Mouse (Mus musculus): ENCODE measurements around the gene Mmel1. TPM values are rescaled to one million over a fixed set of nuclear protein-coding genes. Genes with fewer than 3 reads are reported as not detected.

The Mmel1 gene
- polyA plus RNA-seq, 1 experiment from 2014 or later = 0.35 TPM

- WGBS = 34% methylated on average over 11 of the region's 11 CpGs
- Histone ChIP-seq H3K4me1 (replicated peaks; ENCODE audit: control insufficient read depth, insufficient read depth, low read length) (0 out of 2 replicates have a peak, but pooled peaks cover 2% of the 10 kb centered on the region), H3K4me2 (ENCODE audit: low read depth, low read length) (no peak overlapping the region), H3K4me3 (ENCODE audit: low read length) (no peak overlapping the region), H3K9ac (ENCODE audit: low read length) (no peak overlapping the region), H3K36me3 (ENCODE audit: control insufficient read depth, insufficient read depth, low read length) (no peaks in the 10 kb centered on the region), H3K27me3 (ENCODE audit: control insufficient read depth, insufficient read depth, low read depth, low read length) (no peaks in the 10 kb centered on the region), H3K27ac (ENCODE audit: low read length) (no peak overlapping the region), H3K9me3 (ENCODE audit: control insufficient read depth, low read length) (no peaks in the 10 kb centered on the region)
- peak; percentile 65; the same call in 1 of the 2 replicates for ATAC-seq (ENCODE audit: low read depth)
These were observed 30.0 kb upstream of the Mmel1 start for GRCm38 (mm10) chr4:154839406-154839805.

GRCm38 (mm10) chr4:154852696-154853095 lies 16.7 kb upstream of the Mmel1 start:
- no peak for ATAC-seq (ENCODE audit: low read depth)
- H3K4me2 ChIP-seq (ENCODE audit: low read depth, low read length) = no peak overlapping the region
- H3K9me3 ChIP-seq (ENCODE audit: control insufficient read depth, low read length) = no peaks in the 10 kb centered on the region
- H3K27me3 ChIP-seq (ENCODE audit: control insufficient read depth, insufficient read depth, low read depth, low read length) = peaks cover 38% of the 10 kb centered on the region
- WGBS = 80% methylated on average over 1 of the region's 1 CpGs
- H3K27ac ChIP-seq (ENCODE audit: low read length) = no peak overlapping the region
- H3K9ac ChIP-seq (ENCODE audit: low read length) = no peak overlapping the region
- H3K4me1 ChIP-seq (replicated peaks; ENCODE audit: control insufficient read depth, insufficient read depth, low read length) = peaks cover 3% of the 10 kb centered on the region; the same call in 1 of the 2 replicates
- H3K4me3 ChIP-seq (ENCODE audit: low read length) = no peak overlapping the region
- no peaks in the 10 kb centered on the region for H3K36me3 ChIP-seq (ENCODE audit: control insufficient read depth, insufficient read depth, low read length)

DNA sequence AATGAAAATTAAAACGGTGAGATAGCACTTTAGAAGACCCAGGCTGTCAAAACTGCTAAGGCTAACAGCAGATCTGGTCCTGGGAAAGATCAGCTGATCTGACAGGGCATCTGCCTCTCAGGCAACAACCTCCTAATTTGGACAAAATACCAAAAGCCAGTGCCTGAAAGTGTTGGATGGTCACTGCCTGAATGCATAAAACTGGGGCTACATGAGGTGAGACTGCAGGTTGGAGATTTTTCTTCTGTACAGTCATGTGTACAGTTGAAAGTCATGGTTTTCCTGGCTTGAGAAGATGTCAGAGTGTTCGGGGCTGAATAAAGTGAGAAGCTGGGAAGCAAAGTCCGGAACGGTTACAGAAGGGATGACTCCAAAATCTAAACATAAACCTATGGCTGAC lies 15.5 kb upstream of the Mmel1 start:
- H3K9me3 ChIP-seq (ENCODE audit: control insufficient read depth, low read length) = no peaks in the 10 kb centered on the region
- no peak overlapping the region for H3K9ac ChIP-seq (ENCODE audit: low read length)
- no peak overlapping the region for H3K4me2 ChIP-seq (ENCODE audit: low read depth, low read length)
- no peaks in the 10 kb centered on the region for H3K36me3 ChIP-seq (ENCODE audit: control insufficient read depth, insufficient read depth, low read length)
- no peak for ATAC-seq (ENCODE audit: low read depth)
- H3K27me3 ChIP-seq (ENCODE audit: control insufficient read depth, insufficient read depth, low read depth, low read length) = peaks cover 40% of the 10 kb centered on the region
- no peak overlapping the region for H3K27ac ChIP-seq (ENCODE audit: low read length)
- peaks cover 3% of the 10 kb centered on the region; the same call in 1 of the 2 replicates for H3K4me1 ChIP-seq (replicated peaks; ENCODE audit: control insufficient read depth, insufficient read depth, low read length)
- H3K4me3 ChIP-seq (ENCODE audit: low read length) = no peak overlapping the region
- 57% methylated on average over 4 of the region's 4 CpGs for WGBS

DNA sequence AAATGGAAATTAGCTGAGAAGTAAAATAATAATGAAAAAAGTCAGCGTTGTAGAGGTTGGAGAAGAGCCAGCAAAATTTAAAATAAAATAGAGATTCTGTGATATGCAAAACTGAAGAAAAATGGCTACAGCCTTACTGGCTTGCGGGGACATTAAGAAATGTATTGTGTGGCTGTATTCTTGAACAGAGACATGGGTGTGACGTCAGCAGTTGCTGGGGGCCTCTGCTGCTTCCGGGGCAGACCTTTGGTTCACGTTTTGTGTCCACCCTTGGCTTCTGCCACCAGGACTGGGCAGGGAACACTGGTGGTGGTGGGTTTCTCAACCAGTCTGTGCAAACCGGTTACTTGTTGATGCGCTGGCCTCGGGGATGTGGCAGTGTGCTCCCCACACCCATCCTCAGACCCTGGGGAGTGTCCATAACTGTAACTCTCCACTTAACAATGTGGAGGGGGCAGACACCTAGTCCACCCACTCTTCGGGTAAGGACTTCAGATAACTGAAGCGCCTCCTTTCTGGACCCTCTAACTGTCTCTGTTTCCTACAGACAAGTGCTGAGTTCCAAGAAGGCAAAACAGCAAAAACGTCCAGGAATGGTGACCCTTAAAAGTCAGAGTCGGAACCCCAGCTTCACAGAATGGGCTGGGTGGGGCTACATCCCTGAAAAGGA lies 14.6 kb upstream of the Mmel1 start:
- no peak overlapping the region for H3K9ac ChIP-seq (ENCODE audit: low read length)
- 44% methylated on average over 12 of the region's 12 CpGs for WGBS

DNA sequence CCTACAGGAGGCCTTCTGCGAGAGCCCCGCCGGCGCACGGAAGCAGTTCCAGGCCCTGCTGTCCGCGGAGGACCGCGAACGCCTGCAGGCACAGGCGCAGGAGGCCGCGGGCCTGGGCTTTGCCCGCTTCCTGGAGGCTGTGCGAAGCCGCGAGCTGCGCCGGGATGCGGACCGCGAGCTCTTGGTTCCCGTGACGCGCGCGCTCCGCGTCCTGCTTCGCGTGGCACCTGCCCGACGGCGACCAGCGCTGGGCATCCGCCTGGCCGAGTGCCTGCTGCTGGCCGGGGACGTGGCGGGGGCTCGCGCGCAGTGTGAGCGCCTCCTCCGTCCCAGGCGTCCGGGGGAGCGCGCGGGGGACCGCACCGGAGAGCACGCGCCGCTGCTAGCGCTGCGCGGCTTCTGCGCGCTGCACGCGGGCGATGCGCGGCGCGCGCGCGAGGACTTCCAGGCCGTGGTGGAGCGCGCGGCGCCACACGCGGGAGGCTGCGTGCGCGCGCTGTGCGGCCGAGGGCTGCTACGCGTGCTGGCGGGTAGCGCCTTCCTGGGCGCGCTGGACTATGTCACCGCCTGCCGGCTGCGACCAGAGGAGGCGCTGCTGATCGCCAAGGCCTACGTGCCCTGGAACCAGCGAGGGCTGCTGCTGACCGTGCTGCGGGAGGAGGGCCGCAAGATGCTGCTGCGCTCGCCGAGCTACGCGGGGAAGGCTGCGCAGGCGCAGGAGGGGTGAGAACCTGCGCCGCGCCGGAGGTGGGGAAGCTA lies 13.5 kb upstream of the Mmel1 start:
- Histone ChIP-seq H3K27ac (ENCODE audit: low read length) (no peak overlapping the region), H3K4me2 (ENCODE audit: low read depth, low read length) (peak overlapping the region; percentile 94), H3K4me1 (replicated peaks; ENCODE audit: control insufficient read depth, insufficient read depth, low read length) (peaks cover 3% of the 10 kb centered on the region; the same call in 1 of the 2 replicates), H3K36me3 (ENCODE audit: control insufficient read depth, insufficient read depth, low read length) (no peaks in the 10 kb centered on the region), H3K9ac (ENCODE audit: low read length) (peak overlapping the region; percentile 53), H3K27me3 (ENCODE audit: control insufficient read depth, insufficient read depth, low read depth, low read length) (peaks cover 40% of the 10 kb centered on the region), H3K9me3 (ENCODE audit: control insufficient read depth, low read length) (no peaks in the 10 kb centered on the region), H3K4me3 (ENCODE audit: low read length) (peak overlapping the region; percentile 51)
- ATAC-seq (ENCODE audit: low read depth) = peak; percentile 92
- WGBS = under 1% methylated on average over 72 of the region's 110 CpGs

More for the DNA sequence above, 14.6 kb upstream of the Mmel1 start:
- Histone ChIP-seq H3K27ac (ENCODE audit: low read length) (no peak overlapping the region), H3K27me3 (ENCODE audit: control insufficient read depth, insufficient read depth, low read depth, low read length) (peaks cover 40% of the 10 kb centered on the region), H3K9me3 (ENCODE audit: control insufficient read depth, low read length) (no peaks in the 10 kb centered on the region), H3K4me3 (ENCODE audit: low read length) (no peak overlapping the region), H3K4me2 (ENCODE audit: low read depth, low read length) (no peak overlapping the region), H3K4me1 (replicated peaks; ENCODE audit: control insufficient read depth, insufficient read depth, low read length) (peaks cover 3% of the 10 kb centered on the region; the same call in 1 of the 2 replicates), H3K36me3 (ENCODE audit: control insufficient read depth, insufficient read depth, low read length) (no peaks in the 10 kb centered on the region)
- ATAC-seq (ENCODE audit: low read depth) = no peak

GRCm38 (mm10) chr4:154856480-154856837 lies 12.9 kb upstream of the Mmel1 start:
- H3K4me3 ChIP-seq (ENCODE audit: low read length) = peak overlapping the region; percentile 51
- ATAC-seq (ENCODE audit: low read depth) = no peak
- H3K4me2 ChIP-seq (ENCODE audit: low read depth, low read length) = peak overlapping the region; percentile 94
- 16% methylated on average over 9 of the region's 9 CpGs for WGBS
- H3K9me3 ChIP-seq (ENCODE audit: control insufficient read depth, low read length) = no peaks in the 10 kb centered on the region
- peaks cover 40% of the 10 kb centered on the region for H3K27me3 ChIP-seq (ENCODE audit: control insufficient read depth, insufficient read depth, low read depth, low read length)
- no peaks in the 10 kb centered on the region for H3K36me3 ChIP-seq (ENCODE audit: control insufficient read depth, insufficient read depth, low read length)
- no peak overlapping the region for H3K27ac ChIP-seq (ENCODE audit: low read length)
- peak overlapping the region; percentile 53 for H3K9ac ChIP-seq (ENCODE audit: low read length)
- H3K4me1 ChIP-seq (replicated peaks; ENCODE audit: control insufficient read depth, insufficient read depth, low read length) = peaks cover 3% of the 10 kb centered on the region; the same call in 1 of the 2 replicates

GRCm38 (mm10) chr4:154856882-154857281 lies 12.5 kb upstream of the Mmel1 start:
- Histone ChIP-seq H3K27me3 (ENCODE audit: control insufficient read depth, insufficient read depth, low read depth, low read length) (peaks cover 40% of the 10 kb centered on the region), H3K9ac (ENCODE audit: low read length) (no peak overlapping the region), H3K4me1 (replicated peaks; ENCODE audit: control insufficient read depth, insufficient read depth, low read length) (peaks cover 3% of the 10 kb centered on the region; the same call in 1 of the 2 replicates), H3K36me3 (ENCODE audit: control insufficient read depth, insufficient read depth, low read length) (no peaks in the 10 kb centered on the region), H3K27ac (ENCODE audit: low read length) (no peak overlapping the region), H3K4me3 (ENCODE audit: low read length) (no peak overlapping the region), H3K9me3 (ENCODE audit: control insufficient read depth, low read length) (no peaks in the 10 kb centered on the region), H3K4me2 (ENCODE audit: low read depth, low read length) (no peak overlapping the region; the same call in 1 of the 2 replicates)
- ATAC-seq (ENCODE audit: low read depth) = no peak
- WGBS = 77% methylated on average over 7 of the region's 7 CpGs

DNA sequence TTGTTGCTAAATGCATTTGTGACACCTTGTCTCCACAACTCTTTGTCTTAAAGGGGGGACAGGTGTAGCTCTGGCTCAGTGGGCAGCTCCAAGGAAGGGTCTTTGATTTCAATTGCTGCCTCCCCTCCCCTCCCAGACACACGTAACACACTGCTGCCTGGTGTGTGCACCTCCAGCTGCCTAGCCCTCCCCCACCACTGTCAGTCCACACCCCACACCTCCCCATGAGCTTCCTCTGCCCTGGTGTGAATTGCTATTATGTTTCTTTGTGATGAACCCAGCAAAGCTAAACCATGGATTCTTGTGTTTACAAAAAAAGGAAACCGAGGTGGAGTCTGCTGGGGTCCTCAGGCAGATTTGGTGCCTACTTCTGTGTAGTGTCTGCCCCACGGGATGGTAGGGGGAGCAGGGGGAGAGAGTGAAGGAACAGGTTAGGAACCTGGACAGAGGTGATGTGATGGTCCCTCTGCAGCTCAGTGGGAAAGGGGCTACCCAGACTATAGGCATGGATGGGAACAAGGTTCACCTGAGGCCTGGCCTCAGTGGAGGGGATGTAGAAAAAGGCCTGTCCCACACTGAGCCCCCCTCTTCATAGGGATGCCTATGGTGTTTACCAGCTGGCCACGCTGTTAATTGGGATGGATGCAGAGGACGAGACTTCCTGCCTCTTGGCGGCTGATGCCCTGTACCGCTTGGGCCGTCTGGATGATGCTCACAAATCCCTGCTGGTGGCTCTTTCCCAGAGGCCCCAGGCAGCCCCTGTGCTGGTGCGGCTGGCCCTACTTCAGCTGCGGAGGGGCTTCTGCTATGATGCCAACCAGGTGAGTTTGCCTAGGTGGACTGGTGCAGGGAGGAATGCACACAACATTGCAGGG lies 11.8 kb upstream of the Mmel1 start:
- H3K27ac ChIP-seq (ENCODE audit: low read length) = no peak overlapping the region
- H3K36me3 ChIP-seq (ENCODE audit: control insufficient read depth, insufficient read depth, low read length) = no peaks in the 10 kb centered on the region
- H3K4me2 ChIP-seq (ENCODE audit: low read depth, low read length) = no peak overlapping the region
- no peak for ATAC-seq (ENCODE audit: low read depth)
- 68% methylated on average over 10 of the region's 10 CpGs for WGBS
- H3K9ac ChIP-seq (ENCODE audit: low read length) = no peak overlapping the region
- no peaks in the 10 kb centered on the region for H3K9me3 ChIP-seq (ENCODE audit: control insufficient read depth, low read length)
- peaks cover 40% of the 10 kb centered on the region for H3K27me3 ChIP-seq (ENCODE audit: control insufficient read depth, insufficient read depth, low read depth, low read length)
- H3K4me3 ChIP-seq (ENCODE audit: low read length) = no peak overlapping the region
- H3K4me1 ChIP-seq (replicated peaks; ENCODE audit: control insufficient read depth, insufficient read depth, low read length) = peaks cover 3% of the 10 kb centered on the region; the same call in 1 of the 2 replicates

All from lung, embryonic 16.5 days (tissue).